Mouse (Mus musculus): ENCODE measurements at regions not wholly inside any gene's neighbourhood (a gene's known extent, or its start where the extent isn't known, plus 50 kb on each side); places are given as distances from the start of the nearest gene placed in this dataset.

GRCm38 (mm10) chr3:148641581-148641980 lies 348.8 kb downstream of the Adgrl2 start:
- TF ChIP-seq GATA1 (IDR thresholded peaks at IDR 0.05; ENCODE audit: borderline replicate concordance, low read length) (no peak), FLI1 (IDR thresholded peaks at IDR 0.05; ENCODE audit: low read length) (no peak)

All from megakaryocyte, embryonic 14.5 days (primary cell).